Mouse (Mus musculus) cortical plate, adult 2 months (tissue): ENCODE measurements at regions not wholly inside any gene's neighbourhood (a gene's known extent, or its start where the extent isn't known, plus 50 kb on each side); places are given as distances from the start of the nearest gene placed in this dataset.

ENCODE experiments used
- H3K27ac ChIP-seq: fragments of 200-500 bp; 2 replicates; pipeline ENCODE4 v1.5.1; 2012; ENCODE audit warnings: low read length, control low read depth, inconsistent platforms; ENCODE audit not compliant: insufficient read depth
- H3K4me1 ChIP-seq: fragments of 200-500 bp; 2 replicates; pipeline ENCODE4 v1.6.1; 2011; ENCODE audit warnings: low read length; ENCODE audit not compliant: control insufficient read depth, insufficient read depth
- H3K4me3 ChIP-seq: fragments of 200-500 bp; 2 replicates; pipeline ENCODE4 v1.5.1; 2011; ENCODE audit warnings: mild to moderate bottlenecking, low read length, control low read depth; ENCODE audit not compliant: insufficient read depth
- CTCF ChIP-seq: fragments of 200-500 bp; IDR thresholded peaks from 2 replicates; pipeline ENCODE4 v1.5.1; 2011; ENCODE audit warnings: mild to moderate bottlenecking, control low read depth, low read length; ENCODE audit not compliant: insufficient read depth; ENCODE audit errors: extremely low read depth
- POLR2A ChIP-seq: fragments of 200-500 bp; IDR thresholded peaks from 2 replicates; pipeline ENCODE4 v1.6.1; 2011; ENCODE audit warnings: mild to moderate bottlenecking, low read length, control low read depth; ENCODE audit not compliant: insufficient read depth; ENCODE audit errors: extremely low read depth

DNA sequence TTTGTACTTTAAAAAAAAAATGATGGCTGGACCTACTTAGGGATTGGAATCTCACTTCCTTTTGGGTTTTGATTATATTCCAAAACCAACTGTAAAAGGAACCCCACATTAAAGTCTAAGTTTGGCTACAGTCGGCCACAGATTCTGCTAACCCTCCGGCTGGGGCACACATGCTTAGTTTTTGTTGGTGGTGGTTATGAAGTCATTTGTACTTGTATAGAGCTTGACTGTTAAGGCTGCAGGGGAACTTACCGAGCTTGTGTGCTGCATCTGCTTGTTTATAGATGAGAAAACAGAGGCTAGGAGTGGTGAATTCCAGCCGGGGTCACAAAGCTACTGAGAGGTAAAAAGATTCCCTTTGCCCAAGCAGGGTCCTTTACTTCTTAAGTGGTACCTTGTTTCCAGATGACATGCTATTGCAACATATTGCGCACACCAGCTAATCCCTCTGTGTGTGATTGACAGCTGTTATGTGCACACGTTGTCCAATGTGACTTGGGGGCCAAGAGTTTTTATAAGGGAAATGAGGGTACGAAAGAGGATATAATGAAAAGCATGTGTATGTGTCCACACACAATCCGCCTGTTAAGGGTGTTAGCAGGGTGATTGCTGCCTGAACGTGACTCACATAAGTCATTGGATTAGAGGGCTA is 169.8 kb downstream of the Enc1 start:
- H3K4me1 ChIP-seq, result peaks cover 3% of the 10 kb centered on the region; the same call in 1 of the 2 replicates
- H3K27ac ChIP-seq, result no peak overlapping the region
- H3K4me3 ChIP-seq, result no peak overlapping the region
- TF ChIP-seq POLR2A, result no peak
- no peak for TF ChIP-seq CTCF

DNA sequence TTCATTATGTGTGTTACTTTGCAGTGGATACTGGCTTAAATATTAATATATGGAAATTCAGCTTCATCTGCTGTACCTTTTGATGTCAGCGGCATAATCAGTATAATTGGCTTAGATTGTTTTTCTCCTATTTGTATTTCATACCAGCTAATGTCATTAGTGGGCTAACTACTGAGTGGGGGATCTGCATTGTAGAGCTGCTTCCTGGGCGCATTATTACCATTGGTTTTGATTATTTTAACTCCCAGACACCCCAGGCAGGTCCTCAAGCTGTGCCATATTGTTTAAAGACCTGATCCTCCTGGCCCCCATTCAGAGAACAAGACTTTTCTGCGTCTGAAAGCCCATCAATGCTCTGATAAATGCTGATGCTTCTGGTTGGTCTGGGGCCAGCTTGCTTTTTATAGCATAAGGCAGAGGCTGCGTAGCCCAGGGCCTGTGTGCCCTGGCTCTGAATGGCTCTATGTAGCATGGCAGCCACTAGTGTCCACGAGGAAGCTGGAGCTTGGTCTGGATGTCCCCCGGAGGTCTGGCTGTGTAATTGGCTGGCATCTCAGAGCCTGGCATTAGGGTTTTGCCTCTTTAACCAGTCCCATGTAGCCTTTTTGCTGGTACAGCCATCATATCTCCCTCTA is 169.1 kb downstream of the Enc1 start:
- TF ChIP-seq CTCF, result no peak
- TF ChIP-seq POLR2A, result no peak
- Histone ChIP-seq H3K27ac (no peak overlapping the region), H3K4me3 (no peak overlapping the region), H3K4me1 (peaks cover 3% of the 10 kb centered on the region; the same call in 1 of the 2 replicates)

DNA sequence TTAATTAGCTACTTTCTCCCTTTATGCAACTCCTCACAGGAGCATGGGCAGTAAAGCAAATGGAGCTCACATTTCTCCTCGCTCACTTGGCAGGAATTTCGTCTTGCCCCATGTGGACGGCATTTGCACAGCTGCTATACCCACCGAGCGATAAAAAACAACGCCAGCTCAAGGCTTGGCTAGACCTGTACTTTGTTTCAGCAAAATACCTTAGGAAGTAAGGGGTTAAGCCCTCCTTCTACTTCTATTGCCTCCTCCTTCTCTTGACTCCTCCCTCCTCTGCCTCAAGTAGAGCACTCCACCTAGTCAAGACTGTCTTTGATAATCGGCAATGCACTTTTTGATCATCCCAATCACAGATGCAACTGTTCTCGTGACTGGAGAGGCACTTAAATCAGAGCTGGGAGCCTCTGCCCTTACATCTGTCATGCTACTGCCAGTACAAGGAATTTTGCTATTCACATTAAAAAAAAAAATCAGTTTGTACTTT is 168.4 kb downstream of the Enc1 start:
- no peak overlapping the region for H3K4me3 ChIP-seq
- TF ChIP-seq POLR2A, result no peak
- TF ChIP-seq CTCF, result no peak
- H3K4me1 ChIP-seq, result peaks cover 3% of the 10 kb centered on the region; the same call in 1 of the 2 replicates
- H3K27ac ChIP-seq, result no peak overlapping the region

DNA sequence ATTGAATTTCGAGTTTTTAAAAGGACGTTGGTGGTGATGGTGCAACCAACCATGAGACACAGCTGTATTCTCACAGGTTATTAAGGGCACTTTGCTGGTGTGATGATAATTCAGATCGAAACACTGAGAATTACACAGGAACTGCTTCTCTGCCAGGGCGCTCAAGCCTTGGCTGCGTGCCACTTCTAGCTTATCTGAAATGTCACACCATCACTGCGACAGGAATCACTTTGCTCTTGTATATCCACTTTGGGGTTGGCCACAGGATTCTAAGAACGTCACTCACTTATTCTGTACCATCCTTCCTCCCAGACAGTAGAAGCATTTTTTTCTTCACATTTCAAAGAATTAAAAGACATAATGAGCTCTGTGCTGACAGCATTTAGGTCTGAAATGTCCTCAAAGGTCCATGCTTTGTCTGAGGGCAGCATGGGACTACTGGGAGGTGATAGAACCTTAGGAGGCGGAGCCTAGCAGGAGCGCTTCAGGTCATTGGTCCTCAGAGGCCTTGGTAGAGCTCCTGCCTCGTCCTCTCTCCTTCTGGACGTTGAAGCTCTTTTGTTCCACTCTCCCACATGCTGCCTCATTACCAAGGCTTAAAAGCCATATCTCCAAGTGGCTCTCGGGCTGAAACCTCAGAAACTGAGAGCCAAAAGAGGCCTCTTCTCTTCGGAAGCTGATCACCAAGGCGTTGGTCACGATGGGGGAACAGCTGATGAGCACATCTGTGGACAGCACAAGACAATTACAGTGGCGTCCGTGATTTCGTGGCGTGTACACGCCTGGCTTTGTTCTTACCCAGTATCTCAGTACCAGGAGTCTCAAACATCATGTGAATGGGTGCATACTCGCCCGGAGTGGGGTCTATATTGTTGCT is 167.7 kb downstream of the Enc1 start:
- Histone ChIP-seq H3K4me3 (no peak overlapping the region), H3K27ac (no peak overlapping the region), H3K4me1 (peaks cover 3% of the 10 kb centered on the region; the same call in 1 of the 2 replicates)
- no peak for TF ChIP-seq CTCF
- TF ChIP-seq POLR2A, result no peak

DNA sequence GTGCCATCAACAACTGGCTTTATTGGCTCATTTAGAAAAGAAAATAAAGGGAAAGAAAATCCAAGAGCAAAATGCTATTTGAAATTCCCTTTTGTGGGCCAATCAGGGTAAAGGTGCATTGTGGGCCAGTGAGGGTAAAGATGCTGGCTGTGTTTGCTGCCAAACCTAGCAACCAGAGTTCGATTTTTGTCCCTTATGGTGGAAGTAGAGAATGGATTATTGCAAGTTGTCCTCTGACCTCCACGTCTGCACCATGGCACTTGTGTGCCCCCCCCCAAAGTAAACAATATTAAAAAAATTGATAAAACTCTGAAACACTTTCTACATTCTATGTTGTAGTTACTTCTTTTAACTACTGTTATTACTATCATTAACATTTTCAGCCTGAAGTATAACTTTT is 166.9 kb downstream of the Enc1 start:
- Histone ChIP-seq H3K4me3 (no peak overlapping the region), H3K4me1 (peaks cover 3% of the 10 kb centered on the region; the same call in 1 of the 2 replicates), H3K27ac (no peak overlapping the region)
- no peak for TF ChIP-seq POLR2A
- no peak for TF ChIP-seq CTCF

DNA sequence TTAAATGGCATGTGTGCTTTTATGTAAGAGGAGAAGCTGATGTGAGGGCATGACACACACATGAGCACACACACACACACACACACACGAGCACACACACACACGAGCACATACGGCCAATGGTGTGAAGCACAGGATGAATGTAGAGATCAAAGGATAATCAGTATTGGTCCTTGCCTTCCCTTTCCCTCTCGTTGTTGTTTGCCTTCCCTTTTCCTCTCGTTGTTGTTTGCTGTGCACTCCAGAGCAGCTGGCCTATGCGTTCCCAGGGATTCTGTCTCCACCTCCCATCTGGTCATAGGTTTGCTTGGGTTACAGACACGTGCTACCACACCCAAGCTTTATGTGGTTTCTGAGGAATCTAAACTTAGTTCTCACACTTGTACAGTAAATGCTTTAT is 165.8 kb downstream of the Enc1 start:
- H3K4me1 ChIP-seq, result peaks cover 5% of the 10 kb centered on the region; the same call in 1 of the 2 replicates
- no peak for TF ChIP-seq CTCF
- no peak for TF ChIP-seq POLR2A
- H3K4me3 ChIP-seq, result no peak overlapping the region
- no peak overlapping the region for H3K27ac ChIP-seq

DNA sequence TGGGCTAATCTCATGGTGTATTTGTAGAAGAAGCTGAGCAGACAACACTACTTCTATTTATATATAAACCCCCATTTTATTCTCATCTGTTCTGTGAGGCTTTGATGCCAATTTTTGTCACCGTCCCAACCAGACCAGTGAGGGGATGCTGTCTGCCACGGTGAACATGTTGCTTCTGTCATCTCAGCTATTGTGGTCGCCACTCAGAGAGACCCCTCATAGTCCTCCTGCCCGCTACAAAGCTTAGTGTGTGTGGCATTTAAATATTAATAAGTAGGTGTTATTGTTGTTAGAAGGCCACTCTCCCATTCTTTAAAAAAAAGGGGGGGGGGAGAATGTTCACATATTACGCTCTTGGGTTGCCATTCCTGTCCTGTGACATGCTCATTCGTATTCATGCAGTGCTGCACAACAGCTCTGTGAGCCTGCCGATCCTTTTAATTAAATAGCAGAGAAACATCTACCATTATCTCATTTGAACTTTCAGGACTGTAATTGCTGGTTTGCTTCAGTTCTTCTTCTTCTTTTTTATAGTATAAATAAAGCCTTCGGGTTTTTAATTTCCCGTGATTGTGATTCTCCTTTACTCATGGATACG is 161.4 kb downstream of the Enc1 start:
- H3K4me3 ChIP-seq, result no peak overlapping the region
- no peak for TF ChIP-seq POLR2A
- TF ChIP-seq CTCF, result no peak
- no peak overlapping the region for H3K27ac ChIP-seq
- H3K4me1 ChIP-seq, result peaks cover 7% of the 10 kb centered on the region

DNA sequence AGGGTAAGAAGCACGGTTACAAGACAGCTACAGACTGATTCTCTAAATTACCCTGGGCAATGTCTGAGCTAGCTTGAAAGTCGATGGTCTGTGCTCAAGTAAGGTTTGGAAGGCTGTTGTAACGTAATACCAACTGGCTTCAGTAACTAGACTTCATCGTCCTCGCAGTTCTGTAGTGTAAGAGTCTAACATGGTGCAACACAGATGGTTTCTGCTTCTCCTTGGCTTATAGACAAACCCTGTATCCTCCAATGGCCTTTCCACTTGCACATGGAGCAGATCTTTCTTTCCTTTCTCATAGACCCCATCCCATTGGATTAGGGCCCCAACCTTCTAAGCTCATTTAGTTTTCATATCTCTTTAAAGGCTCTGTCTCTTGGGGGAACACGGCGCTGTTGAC is 160.7 kb downstream of the Enc1 start:
- Histone ChIP-seq H3K27ac (no peak overlapping the region), H3K4me3 (no peak overlapping the region), H3K4me1 (peaks cover 5% of the 10 kb centered on the region)
- TF ChIP-seq POLR2A (no peak), CTCF (no peak)

DNA sequence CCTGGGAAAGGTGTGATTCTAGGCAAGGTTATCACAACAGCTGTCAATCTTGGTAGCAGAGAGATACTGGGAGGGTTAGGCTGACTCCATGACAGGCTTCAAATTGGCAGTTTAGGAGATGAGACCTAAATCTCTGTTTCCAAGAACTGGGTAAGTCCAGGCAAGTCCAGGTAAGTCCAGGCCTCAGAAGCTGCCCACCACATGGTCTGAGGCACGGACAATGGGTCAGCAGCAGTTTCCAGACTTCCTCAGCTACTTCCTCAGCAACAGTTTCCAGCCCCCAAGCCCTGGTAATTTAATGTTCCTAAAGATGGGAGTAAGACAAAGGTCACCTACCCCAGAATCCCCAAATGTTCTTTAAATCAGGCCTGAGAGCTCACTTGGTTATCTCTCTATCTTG is 157.1 kb downstream of the Enc1 start:
- H3K4me1 ChIP-seq, result peaks cover 10% of the 10 kb centered on the region
- TF ChIP-seq CTCF (no peak), POLR2A (no peak)
- no peak overlapping the region for H3K27ac ChIP-seq
- no peak overlapping the region for H3K4me3 ChIP-seq
